Mouse (Mus musculus): ENCODE data around the gene Plch2.

Gene Plch2

DNA sequence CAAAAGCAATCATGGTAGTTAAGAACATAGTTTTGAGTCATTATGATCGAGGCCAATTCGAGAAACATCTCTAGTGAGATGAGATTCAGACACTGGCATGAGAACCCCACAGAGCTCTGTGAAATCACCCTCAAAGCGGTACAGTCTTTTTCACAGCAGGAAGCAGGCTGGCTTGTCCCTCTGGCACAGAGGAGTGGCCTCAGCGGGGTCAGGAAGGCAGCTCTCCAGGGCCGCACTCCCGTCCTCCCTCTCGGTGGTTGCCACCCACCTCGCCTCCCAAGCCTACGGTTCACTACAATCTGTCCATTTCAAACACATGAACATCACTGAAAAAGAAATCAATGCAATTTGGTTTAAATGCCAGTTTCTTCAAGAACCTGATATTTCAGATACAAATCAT is 17.8 kb upstream of the Plch2 start:
- DNase-seq (ENCODE audit: extremely low spot score, low spot score): no peak

DNA sequence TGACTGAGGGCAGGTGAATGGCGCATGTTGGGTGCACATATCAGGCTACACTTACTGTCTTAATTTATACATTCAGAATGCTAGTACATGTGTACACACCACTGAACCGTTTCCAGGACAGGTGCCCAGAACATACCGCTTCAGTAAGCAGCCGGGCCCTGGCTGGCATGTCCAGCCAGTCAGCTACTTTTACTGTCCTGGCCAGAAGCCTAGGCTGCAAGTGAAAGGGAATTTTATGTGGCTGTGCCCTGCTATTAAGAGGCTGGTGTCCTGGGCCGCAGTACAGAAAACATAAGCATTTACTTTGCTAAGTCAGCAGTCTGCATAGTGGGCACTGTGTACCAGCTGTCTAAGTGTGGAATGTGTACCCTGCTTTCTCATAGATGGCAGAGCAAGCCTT is 14.3 kb upstream of the Plch2 start:
- no peak for DNase-seq (ENCODE audit: extremely low spot score, low spot score)

GRCm38 (mm10) chr4:155070199-155070598 is 13.6 kb upstream of the Plch2 start:
- DNase-seq (ENCODE audit: extremely low spot score, low spot score): no peak

DNA sequence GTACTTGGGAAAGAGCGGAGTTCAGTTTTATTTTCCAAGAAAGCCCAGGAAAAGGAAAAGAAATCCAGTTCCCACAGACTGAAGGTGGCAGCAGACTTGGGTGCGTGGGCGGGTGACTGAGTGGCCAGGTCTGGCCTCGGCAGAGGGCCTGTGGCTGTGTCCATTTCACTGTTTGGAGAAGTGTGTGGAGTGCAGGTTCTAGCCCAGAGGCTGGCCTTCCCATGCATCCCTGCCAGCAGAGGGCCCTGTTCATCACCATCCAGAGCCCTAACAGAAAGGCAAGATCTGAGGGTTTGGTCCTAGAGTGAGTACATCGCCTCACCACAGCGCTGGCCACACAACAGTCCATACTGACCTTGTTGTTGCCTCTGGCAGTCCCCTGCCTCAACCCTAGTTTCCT is 12.6 kb upstream of the Plch2 start:
- DNase-seq (ENCODE audit: extremely low spot score, low spot score): no peak

DNA sequence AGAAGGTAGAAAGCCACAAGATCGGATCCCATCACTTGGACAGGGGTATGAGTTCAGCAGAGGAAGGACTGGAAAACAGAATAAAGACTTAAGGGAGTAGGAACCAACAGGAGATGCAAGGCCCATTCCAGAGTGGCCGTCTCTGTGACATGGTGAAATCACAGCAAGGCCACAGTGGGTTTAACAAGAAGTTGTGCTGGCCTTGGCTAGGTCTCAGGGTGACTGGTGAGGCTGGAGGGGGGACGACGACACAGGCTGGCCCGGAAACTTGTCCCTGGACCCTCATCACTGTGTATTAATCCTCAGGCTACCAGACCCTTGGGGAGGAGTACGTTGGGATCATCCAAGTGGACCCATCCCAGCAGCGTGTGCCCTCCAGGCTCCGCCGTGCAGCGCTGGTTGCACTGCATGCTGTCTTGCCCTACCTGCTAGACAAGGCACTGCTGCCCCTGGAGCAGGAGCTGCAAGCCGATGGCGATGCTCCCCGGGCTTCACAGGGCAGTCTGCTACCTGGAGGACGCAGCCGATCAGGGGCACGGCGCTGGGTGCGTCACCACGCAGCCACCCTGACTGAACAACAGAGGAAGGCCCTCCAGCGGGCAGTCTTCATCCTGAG is 11.9 kb upstream of the Plch2 start:
- DNase-seq (ENCODE audit: extremely low spot score, low spot score): no peak

DNA sequence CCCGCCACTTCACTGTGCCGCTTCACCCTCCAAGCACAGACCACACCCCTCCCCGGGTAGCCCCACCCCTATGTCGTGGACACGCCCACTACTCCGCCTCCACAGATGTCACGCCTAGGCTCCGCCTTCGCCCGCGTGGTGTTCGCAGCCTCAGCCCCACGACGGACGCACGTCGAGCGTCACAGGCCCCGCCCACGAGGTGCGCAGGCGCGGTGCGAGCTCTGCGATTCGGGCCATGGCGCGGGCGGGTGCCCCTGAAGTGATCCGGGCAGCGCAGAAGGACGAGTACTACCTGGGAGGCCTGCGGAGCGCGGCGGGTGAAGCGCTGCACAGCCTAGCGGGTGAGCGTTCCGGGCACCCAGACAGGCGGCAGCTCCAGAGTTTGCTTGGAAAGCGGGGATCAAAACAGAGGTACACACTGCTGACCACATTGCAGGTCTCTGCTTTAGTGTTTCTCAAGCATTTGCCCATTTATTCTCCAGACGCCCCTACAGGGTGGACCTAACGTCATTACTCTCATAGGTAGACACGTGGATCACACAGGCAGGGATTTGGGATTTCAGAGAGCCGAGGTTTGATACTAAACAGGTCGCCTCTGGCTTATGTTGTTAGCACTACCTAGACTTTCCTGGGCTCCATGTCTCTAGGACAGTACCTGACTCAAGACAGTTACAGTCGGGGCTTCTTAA is 10.4 kb upstream of the Plch2 start, which contains the start of gene Pex10:
TSS of gene Pex10 (plus strand) at position 183 of the 689 bp plus-strand sequence.
- DNase-seq (ENCODE audit: extremely low spot score, low spot score): peak; percentile 99

DNA sequence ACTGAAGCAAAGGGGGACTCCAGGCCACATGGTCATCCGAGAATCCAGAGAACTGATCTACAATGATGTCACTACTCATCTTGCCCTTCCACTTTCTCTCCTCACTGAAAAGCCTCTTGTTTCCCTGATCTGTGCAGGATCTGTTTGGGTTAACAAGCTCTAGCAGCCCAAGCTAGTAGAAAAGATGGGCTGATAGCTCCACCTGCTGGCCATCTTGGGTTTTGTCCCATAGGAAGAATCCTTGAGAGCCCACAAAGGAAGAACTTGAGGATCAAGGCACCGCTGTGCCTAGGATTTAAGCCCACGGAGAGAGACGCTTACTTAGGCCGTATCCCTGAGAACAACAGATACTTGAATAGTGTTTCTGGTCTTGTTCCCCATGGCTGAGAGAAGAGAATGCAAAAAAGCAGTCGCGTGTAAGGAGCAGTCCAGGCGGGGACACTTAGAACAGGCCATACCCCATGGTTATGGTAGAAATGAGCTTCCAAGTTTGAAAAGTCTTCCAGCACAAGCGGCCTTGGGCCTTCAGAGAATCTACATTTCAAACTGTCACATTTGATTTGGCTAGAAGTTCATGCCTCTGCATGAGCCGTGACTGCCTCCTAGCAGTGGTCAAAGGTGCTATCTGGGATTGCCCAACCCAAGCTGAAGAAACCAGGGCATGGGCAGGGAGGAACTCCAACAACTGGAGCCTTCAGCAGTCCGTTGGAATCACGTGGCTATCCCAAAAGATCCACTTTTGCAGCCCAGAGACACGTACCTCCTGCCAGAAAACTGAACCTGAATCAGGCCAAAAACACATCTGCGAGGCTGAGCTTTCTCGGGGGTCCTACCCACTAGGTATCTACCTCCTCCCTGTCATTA is 9.6 kb upstream of the Plch2 start:
- peak; percentile 93 for DNase-seq (ENCODE audit: extremely low spot score, low spot score)

DNA sequence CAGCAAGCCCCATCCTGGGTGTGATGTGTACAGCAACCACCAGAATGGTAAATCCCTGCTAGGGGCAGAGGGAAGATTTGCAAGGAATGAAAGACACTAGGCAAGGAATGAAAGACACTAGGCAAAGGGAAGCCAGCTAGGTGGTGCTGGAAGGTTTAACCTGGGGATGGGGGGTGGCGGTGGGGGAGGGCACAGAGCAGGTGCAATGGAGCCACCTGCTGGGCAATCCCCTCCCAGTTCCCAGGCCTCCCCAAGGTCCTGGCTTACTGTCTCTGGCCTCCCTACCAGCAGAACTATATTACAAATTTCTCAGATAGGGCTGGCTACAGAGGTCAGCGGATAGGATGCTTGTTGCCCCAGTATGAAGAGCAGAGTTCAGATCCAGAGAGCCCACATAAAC is 7.9 kb upstream of the Plch2 start:
- no peak for DNase-seq (ENCODE audit: extremely low spot score, low spot score)

DNA sequence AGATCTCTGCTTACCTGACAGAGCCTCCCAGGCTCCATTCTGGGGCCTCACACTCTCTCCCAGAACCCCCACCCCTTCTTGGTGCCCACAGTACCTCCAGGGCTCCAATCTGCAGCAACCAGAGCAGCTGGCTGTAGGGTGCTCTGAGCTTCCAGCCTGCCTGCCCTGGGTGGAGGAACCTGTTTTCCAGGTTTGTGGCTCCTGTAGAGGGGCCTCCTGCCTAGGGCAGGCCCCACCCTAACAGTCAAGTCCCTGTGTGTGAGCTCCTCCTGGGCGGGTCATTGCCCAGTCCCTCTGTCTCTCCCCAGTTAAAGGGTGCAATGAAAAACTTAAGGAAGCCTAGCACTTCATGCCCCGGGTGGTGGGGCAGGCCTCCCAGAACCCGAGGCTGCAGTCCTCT is 7.3 kb upstream of the Plch2 start:
- DNase-seq (ENCODE audit: extremely low spot score, low spot score): no peak

- no peak for DNase-seq (ENCODE audit: extremely low spot score, low spot score)
Observed at GRCm38 (mm10) chr4:155058325-155058724, 1.7 kb upstream of the Plch2 start.

GRCm38 (mm10) chr4:155050116-155050515 is 6.5 kb downstream of the Plch2 start:
- DNase-seq (ENCODE audit: extremely low spot score, low spot score): no peak

DNA sequence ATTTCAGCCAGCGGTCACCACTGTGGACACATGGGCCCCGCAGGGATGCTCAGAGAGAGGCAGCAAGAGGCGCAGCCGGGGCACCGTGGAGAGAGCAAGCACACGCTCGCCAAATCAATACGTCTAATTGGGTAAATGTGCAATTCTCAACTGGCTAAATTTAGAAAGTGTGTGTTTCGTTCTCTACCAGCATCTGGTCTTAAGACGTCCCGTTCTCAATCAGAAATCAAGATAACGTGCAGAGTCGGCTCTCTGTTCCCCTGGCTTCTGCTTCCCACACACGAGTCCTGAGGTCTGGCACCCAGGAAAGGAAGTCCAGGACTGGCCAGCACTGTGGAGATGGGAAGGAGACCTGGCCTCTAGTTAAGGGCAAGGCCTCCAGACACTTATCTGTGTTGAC is 9.9 kb downstream of the Plch2 start:
- no peak for DNase-seq (ENCODE audit: extremely low spot score, low spot score)

DNA sequence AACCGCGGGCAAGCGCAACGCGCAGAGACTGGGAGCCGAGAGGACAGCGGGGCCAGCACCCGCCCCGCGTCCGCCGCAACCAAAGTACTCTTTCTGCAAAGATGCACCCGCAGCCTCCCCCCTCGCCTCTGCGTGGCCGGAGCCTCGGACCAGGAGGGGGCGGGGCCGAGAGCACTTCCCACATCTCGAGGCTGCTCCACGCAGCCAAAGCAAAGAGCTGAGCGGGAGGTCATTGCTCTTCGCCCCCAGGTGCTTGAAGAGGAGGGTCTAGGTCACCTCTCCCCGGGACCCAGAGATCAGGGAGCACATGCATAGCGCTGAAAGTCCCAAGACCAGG is 13.3 kb downstream of the Plch2 start:
- DNase-seq (ENCODE audit: extremely low spot score, low spot score): no peak

GRCm38 (mm10) chr4:155042606-155043288 is 13.8 kb downstream of the Plch2 start:
- no peak for DNase-seq (ENCODE audit: extremely low spot score, low spot score)

DNA sequence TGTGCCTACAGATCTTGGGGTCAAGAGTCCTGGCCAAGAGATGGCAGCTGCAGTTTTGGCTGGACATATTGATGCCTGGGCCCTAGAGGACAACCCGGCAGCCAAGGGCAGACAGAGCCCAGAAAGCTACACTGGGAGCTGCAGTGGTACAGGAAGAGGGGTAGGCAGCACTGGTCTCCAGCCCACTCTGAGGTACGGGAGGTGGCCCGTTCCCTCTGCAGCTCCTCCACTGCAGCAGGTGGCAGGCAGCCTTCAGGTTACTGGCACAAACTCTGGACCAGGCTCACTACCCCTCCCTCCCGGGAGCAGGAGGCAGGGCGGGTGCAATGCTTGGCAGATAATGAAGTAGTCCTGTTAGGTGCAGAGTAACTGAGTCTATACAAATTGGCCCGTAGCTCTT is 15.9 kb downstream of the Plch2 start:
- no peak for DNase-seq (ENCODE audit: extremely low spot score, low spot score)

GRCm38 (mm10) chr4:155040197-155040596 is 16.4 kb downstream of the Plch2 start:
- no peak for DNase-seq (ENCODE audit: extremely low spot score, low spot score)

- DNase-seq (ENCODE audit: extremely low spot score, low spot score): no peak
Observed at GRCm38 (mm10) chr4:155034787-155035186, 21.8 kb downstream of the Plch2 start.

DNA sequence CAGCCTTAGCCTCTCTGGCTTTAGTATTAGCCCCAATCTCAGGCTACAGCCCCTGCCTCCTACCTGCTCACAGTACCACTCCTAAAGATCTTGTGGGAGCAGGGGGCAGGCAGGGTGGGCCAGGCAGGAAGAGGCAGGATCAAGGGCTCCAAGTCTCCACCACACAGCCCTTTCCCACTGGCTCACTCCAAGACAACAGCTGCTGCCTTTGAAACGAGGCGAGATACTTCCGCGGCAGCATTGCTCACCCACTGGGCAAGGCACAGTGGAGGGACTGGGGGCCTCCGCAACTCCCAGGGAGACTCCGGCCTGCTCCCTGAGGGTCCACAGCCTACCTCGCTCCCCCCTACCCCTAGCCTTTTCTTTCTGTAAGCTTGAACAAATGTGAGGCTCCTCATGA is 22.4 kb downstream of the Plch2 start:
- no peak for DNase-seq (ENCODE audit: extremely low spot score, low spot score)

- DNase-seq (ENCODE audit: extremely low spot score, low spot score): no peak
Observed at GRCm38 (mm10) chr4:155033115-155033514, 23.5 kb downstream of the Plch2 start.

- no peak for DNase-seq (ENCODE audit: extremely low spot score, low spot score)
Observed at GRCm38 (mm10) chr4:155024170-155025010, 32.2 kb downstream of the Plch2 start.

Measured in neural tube, embryonic 10.5 days (tissue).